Mouse (Mus musculus) CH12.LX (cell line): ENCODE data around the gene Mtap.

ENCODE experiments used
- CTCF ChIP-seq, 2 experiments: IDR thresholded peaks in 1 of 2; conservative IDR thresholded peaks in 1 of 2; 2 replicates each; pipeline ENCODE4 v1.5.1; 2011 to 2012; ENCODE audit warnings: low read depth in 2 of 2, low read length in 2 of 2, improper control_type of control experiment in 1 of 2, inconsistent platforms in 1 of 2, mild to moderate bottlenecking in 1 of 2, moderate library complexity in 1 of 2
- IRF4 ChIP-seq: IDR thresholded peaks from 2 replicates; pipeline ENCODE4 v1.6.1; 2014; ENCODE audit warnings: low read depth, mild to moderate bottlenecking, inconsistent platforms, low read length, improper control_type of control experiment
- POLR2A ChIP-seq: IDR thresholded peaks from 2 replicates; pipeline ENCODE4 v1.6.1; 2011; ENCODE audit warnings: low read depth, mild to moderate bottlenecking, improper control_type of control experiment, low read length
- POLR2AphosphoS2 ChIP-seq: IDR thresholded peaks from 2 replicates; pipeline ENCODE4 v1.6.1; 2011; ENCODE audit warnings: low read depth, low read length, improper control_type of control experiment
- SIN3A ChIP-seq: IDR thresholded peaks from 2 replicates; pipeline ENCODE4 v1.6.1; 2012; ENCODE audit warnings: low read length, improper control_type of control experiment, inconsistent platforms

DNA sequence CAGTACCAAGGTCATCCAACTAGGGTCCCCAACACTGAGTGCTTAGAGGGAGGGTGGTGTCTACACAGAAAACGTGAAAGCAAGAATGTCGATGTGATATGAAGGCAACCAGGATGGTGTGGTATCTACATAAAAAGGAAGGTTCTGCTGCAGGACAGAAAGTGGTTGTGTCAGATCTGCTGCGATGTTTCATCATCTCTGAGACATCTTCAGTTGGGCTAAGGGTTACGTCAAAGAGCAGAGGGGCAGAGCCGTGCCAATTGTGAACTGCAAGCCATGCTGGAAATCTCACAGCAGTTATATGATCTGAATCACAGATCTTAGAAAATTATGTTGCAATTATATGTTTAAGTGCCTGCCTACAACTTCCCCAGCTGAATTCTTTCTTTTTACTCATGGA is 16.6 kb upstream of the Mtap start:
- TF ChIP-seq IRF4 (no peak), CTCF (conservative IDR thresholded peaks at IDR 0.05 in 1 of 2, IDR thresholded peaks at IDR 0.05 in 1 of 2; ENCODE audit: low read depth in 2 of 2, low read length in 2 of 2) (no peak), POLR2A (no peak), SIN3A (no peak), POLR2AphosphoS2 (no peak)
